Mouse (Mus musculus) CH12.LX (cell line): ENCODE results near the gene Mymk. TPM values are rescaled to one million over a fixed set of nuclear protein-coding genes. Genes with fewer than 3 reads are reported as not detected.

Experiments used
- DNase-seq: peaks from one replicate; pipeline ENCODE4 v3.0.0-alpha.2; 2013; ENCODE audit errors: extremely low read depth
- H3K27ac ChIP-seq: 2 replicates; pipeline ENCODE4 v1.5.1; 2012; ENCODE audit warnings: low read depth, mild to moderate bottlenecking, control low read depth, moderate library complexity; ENCODE audit not compliant: insufficient read depth
- H3K27me3 ChIP-seq: replicated peaks from 2 replicates; pipeline ENCODE3; 2012; ENCODE audit warnings: inconsistent platforms
- H3K36me3 ChIP-seq, 2 experiments: replicated peaks in 1 of 2; 2 replicates each; pipeline versions ENCODE3 to v1.6.1; 2012; ENCODE audit warnings: inconsistent platforms in 1 of 2, low read length in 1 of 2, mild to moderate bottlenecking in 1 of 2, mixed read lengths in 1 of 2, moderate library complexity in 1 of 2; ENCODE audit not compliant: control insufficient read depth in 1 of 2, insufficient read depth in 1 of 2
- H3K4me1 ChIP-seq, 2 experiments: 2 replicates each; pipeline ENCODE4 v1.6.1; 2012; ENCODE audit warnings: inconsistent platforms in 1 of 2, moderate library complexity in 1 of 2; ENCODE audit not compliant: insufficient read depth in 2 of 2, control insufficient read depth in 1 of 2
- H3K4me2 ChIP-seq: 2 replicates; pipeline ENCODE4 v1.6.1; 2012; ENCODE audit warnings: low read depth, mild to moderate bottlenecking, control low read depth; ENCODE audit not compliant: poor library complexity, insufficient read depth, severe bottlenecking
- H3K4me3 ChIP-seq, 3 experiments: fragments of 150-350 bp in 1 of 3; sonication (generic) in 1 of 3; replicated peaks in 1 of 3; 2 replicates each; pipeline versions ENCODE3 to v1.5.1; 2011 to 2012; ENCODE audit warnings: low read depth in 2 of 3, low read length in 2 of 3, mild to moderate bottlenecking in 2 of 3, moderate library complexity in 2 of 3, control low read depth in 1 of 3, improper control_type of control experiment in 1 of 3, inconsistent platforms in 1 of 3, mixed read lengths in 1 of 3; ENCODE audit not compliant: poor library complexity in 1 of 3
- H3K79me2 ChIP-seq: replicated peaks from 2 replicates; pipeline ENCODE4 v1.6.1; 2012; ENCODE audit warnings: mild to moderate bottlenecking, moderate library complexity; ENCODE audit not compliant: control insufficient read depth, poor library complexity, insufficient read depth, severe bottlenecking; ENCODE audit errors: extremely low read depth
- H3K9ac ChIP-seq: 2 replicates; pipeline ENCODE4 v1.6.1; 2012; ENCODE audit warnings: low read depth, mild to moderate bottlenecking, control low read depth, moderate library complexity; ENCODE audit not compliant: insufficient read depth
- H3K9me3 ChIP-seq: replicated peaks from 2 replicates; pipeline ENCODE3; 2012; ENCODE audit warnings: low read length, inconsistent platforms, mixed read lengths
- BHLHE40 ChIP-seq: IDR thresholded peaks from 2 replicates; pipeline ENCODE4 v1.6.1; 2011; ENCODE audit warnings: mild to moderate bottlenecking, low read depth, low read length, improper control_type of control experiment
- CHD1 ChIP-seq: IDR thresholded peaks from 2 replicates; pipeline ENCODE4 v1.6.1; 2012; ENCODE audit warnings: low read depth, low read length, improper control_type of control experiment, inconsistent platforms
- CHD2 ChIP-seq: IDR thresholded peaks from 2 replicates; pipeline ENCODE4 v1.6.1; 2011; ENCODE audit warnings: low read length, improper control_type of control experiment
- CTCF ChIP-seq, 2 experiments: IDR thresholded peaks in 1 of 2; conservative IDR thresholded peaks in 1 of 2; 2 replicates each; pipeline ENCODE4 v1.5.1; 2011 to 2012; ENCODE audit warnings: low read depth in 2 of 2, low read length in 2 of 2, improper control_type of control experiment in 1 of 2, inconsistent platforms in 1 of 2, mild to moderate bottlenecking in 1 of 2, moderate library complexity in 1 of 2
- E2F4 ChIP-seq: IDR thresholded peaks from 2 replicates; pipeline ENCODE4 v1.6.1; 2011; ENCODE audit warnings: low read depth, low read length, improper control_type of control experiment; ENCODE audit not compliant: insufficient replicate concordance
- ELF1 ChIP-seq: IDR thresholded peaks from 2 replicates; pipeline ENCODE4 v1.6.1; 2014; ENCODE audit warnings: low read depth, mild to moderate bottlenecking, inconsistent platforms, low read length, improper control_type of control experiment
- EP300 ChIP-seq: IDR thresholded peaks from 2 replicates; pipeline ENCODE4 v1.6.1; 2011; ENCODE audit warnings: low read length, improper control_type of control experiment
- ETS1 ChIP-seq: conservative IDR thresholded peaks from 2 replicates; pipeline ENCODE4 v1.6.1; 2012; ENCODE audit warnings: low read depth, mild to moderate bottlenecking, inconsistent platforms, low read length, improper control_type of control experiment, moderate library complexity
- GABPA ChIP-seq: IDR thresholded peaks from 2 replicates; pipeline ENCODE4 v1.6.1; 2012; ENCODE audit warnings: low read depth, low read length, improper control_type of control experiment, inconsistent platforms; ENCODE audit not compliant: insufficient replicate concordance
- HCFC1 ChIP-seq: IDR thresholded peaks from 2 replicates; pipeline ENCODE4 v1.6.1; 2012; ENCODE audit warnings: low read depth, mild to moderate bottlenecking, inconsistent platforms, low read length, improper control_type of control experiment
- IRF4 ChIP-seq: IDR thresholded peaks from 2 replicates; pipeline ENCODE4 v1.6.1; 2014; ENCODE audit warnings: low read depth, mild to moderate bottlenecking, inconsistent platforms, low read length, improper control_type of control experiment
- JUN ChIP-seq: IDR thresholded peaks from 2 replicates; pipeline ENCODE4 v1.6.1; 2011; ENCODE audit warnings: low read depth, mild to moderate bottlenecking, low read length, improper control_type of control experiment, moderate library complexity; ENCODE audit not compliant: insufficient read depth
- JUND ChIP-seq: conservative IDR thresholded peaks from 2 replicates; pipeline ENCODE4 v1.6.1; 2011; ENCODE audit warnings: low read depth, low read length, improper control_type of control experiment
- KAT2A ChIP-seq: IDR thresholded peaks from 2 replicates; pipeline ENCODE4 v1.6.1; 2012; ENCODE audit warnings: low read length, improper control_type of control experiment, inconsistent platforms; ENCODE audit not compliant: insufficient replicate concordance
- MAFK ChIP-seq: IDR thresholded peaks from 2 replicates; pipeline ENCODE4 v1.6.1; 2011; ENCODE audit warnings: low read length, improper control_type of control experiment; ENCODE audit not compliant: insufficient replicate concordance
- MAX ChIP-seq: IDR thresholded peaks from 2 replicates; pipeline ENCODE4 v1.6.1; 2011; ENCODE audit warnings: low read length, improper control_type of control experiment
- MAZ ChIP-seq: IDR thresholded peaks from 2 replicates; pipeline ENCODE4 v1.6.1; 2012; ENCODE audit warnings: low read depth, mild to moderate bottlenecking, inconsistent platforms, low read length, improper control_type of control experiment, moderate library complexity
- MEF2A ChIP-seq: IDR thresholded peaks from 2 replicates; pipeline ENCODE4 v1.6.1; 2014; ENCODE audit warnings: low read depth, mild to moderate bottlenecking, inconsistent platforms, low read length, improper control_type of control experiment, borderline replicate concordance
- MXI1 ChIP-seq: IDR thresholded peaks from 2 replicates; pipeline ENCODE4 v1.6.1; 2011; ENCODE audit warnings: mild to moderate bottlenecking, low read depth, low read length, improper control_type of control experiment
- MYC ChIP-seq: IDR thresholded peaks from 2 replicates; pipeline ENCODE4 v1.6.1; 2011; ENCODE audit warnings: low read depth, mild to moderate bottlenecking, improper control_type of control experiment, low read length
- NELFE ChIP-seq: IDR thresholded peaks from 2 replicates; pipeline ENCODE4 v1.6.1; 2011; ENCODE audit warnings: low read depth, low read length, improper control_type of control experiment
- NRF1 ChIP-seq: IDR thresholded peaks from 2 replicates; pipeline ENCODE4 v1.6.1; 2014; ENCODE audit warnings: low read depth, mild to moderate bottlenecking, inconsistent platforms, low read length, improper control_type of control experiment, moderate library complexity
- PAX5 ChIP-seq: IDR thresholded peaks from 2 replicates; pipeline ENCODE4 v1.6.1; 2012; ENCODE audit warnings: low read length, inconsistent platforms, mixed read lengths
- POLR2A ChIP-seq: IDR thresholded peaks from 2 replicates; pipeline ENCODE4 v1.6.1; 2011; ENCODE audit warnings: low read depth, mild to moderate bottlenecking, improper control_type of control experiment, low read length
- POLR2AphosphoS2 ChIP-seq: IDR thresholded peaks from 2 replicates; pipeline ENCODE4 v1.6.1; 2011; ENCODE audit warnings: low read depth, low read length, improper control_type of control experiment
- RAD21 ChIP-seq: IDR thresholded peaks from 2 replicates; pipeline ENCODE4 v1.6.1; 2011; ENCODE audit warnings: low read depth, mild to moderate bottlenecking, low read length, improper control_type of control experiment, moderate library complexity
- RCOR1 ChIP-seq: conservative IDR thresholded peaks from 2 replicates; pipeline ENCODE4 v1.6.1; 2012; ENCODE audit warnings: low read depth, mild to moderate bottlenecking, inconsistent platforms, low read length, improper control_type of control experiment
- SIN3A ChIP-seq: IDR thresholded peaks from 2 replicates; pipeline ENCODE4 v1.6.1; 2012; ENCODE audit warnings: low read length, improper control_type of control experiment, inconsistent platforms
- SMC3 ChIP-seq: IDR thresholded peaks from 2 replicates; pipeline ENCODE4 v1.6.1; 2011; ENCODE audit warnings: low read depth, low read length, improper control_type of control experiment
- TBP ChIP-seq: conservative IDR thresholded peaks from 2 replicates; pipeline ENCODE4 v1.6.1; 2011; ENCODE audit warnings: low read depth, low read length, improper control_type of control experiment
- TCF12 ChIP-seq: IDR thresholded peaks from 2 replicates; pipeline ENCODE4 v1.6.1; 2014; ENCODE audit warnings: low read depth, mild to moderate bottlenecking, inconsistent platforms, low read length, improper control_type of control experiment
- UBTF ChIP-seq: IDR thresholded peaks from 2 replicates; pipeline ENCODE4 v1.6.1; 2012; ENCODE audit warnings: low read depth, mild to moderate bottlenecking, inconsistent platforms, low read length, improper control_type of control experiment, moderate library complexity
- USF1 ChIP-seq: IDR thresholded peaks from 2 replicates; pipeline ENCODE4 v1.6.1; 2014; ENCODE audit warnings: low read depth, mild to moderate bottlenecking, inconsistent platforms, low read length, improper control_type of control experiment
- USF2 ChIP-seq: conservative IDR thresholded peaks from 2 replicates; pipeline ENCODE4 v1.6.1; 2011; ENCODE audit warnings: low read depth, low read length, improper control_type of control experiment
- ZC3H11A ChIP-seq: IDR thresholded peaks from 2 replicates; pipeline ENCODE4 v1.6.1; 2012; ENCODE audit warnings: low read depth, mild to moderate bottlenecking, inconsistent platforms, low read length, improper control_type of control experiment
- ZKSCAN1 ChIP-seq: IDR thresholded peaks from 2 replicates; pipeline ENCODE4 v1.6.1; 2012; ENCODE audit warnings: low read depth, inconsistent platforms, low read length, improper control_type of control experiment, borderline replicate concordance
- ZMIZ1 ChIP-seq: IDR thresholded peaks from 2 replicates; pipeline ENCODE4 v1.6.1; 2012; ENCODE audit warnings: low read depth, mild to moderate bottlenecking, inconsistent platforms, low read length, improper control_type of control experiment
- ZNF384 ChIP-seq: IDR thresholded peaks from 2 replicates; pipeline ENCODE4 v1.6.1; 2012; ENCODE audit warnings: low read depth, low read length, improper control_type of control experiment, inconsistent platforms
- dilution Hi-C: fragments of 300-500 bp; cut with MboI; formaldehyde crosslinking; loops from 2 replicates; pipeline ENCODE4 v1.14.3; 2020; ENCODE audit warnings: low sequenced_read_pairs; ENCODE audit not compliant: extremely low pct_unique_long_range_greater_than_20kb, extremely low pct_ligation_motif_present
- in situ Hi-C: fragments of 300-500 bp; cut with MboI; formaldehyde crosslinking; loops from 3 replicates; pipeline ENCODE4 v1.14.3; 2019; ENCODE audit warnings: low sequenced_read_pairs, low pct_ligation_motif_present, low pct_unique_long_range_greater_than_20kb, mixed read lengths
- polyA plus RNA-seq: library from polyadenylated mRNA; unstranded; fragments of >175 nt; gene quantifications from 2 replicates; pipeline ENCODE4 v1.2.1, GENCODE M21; 2012; ENCODE audit warnings: low read depth; ENCODE audit not compliant: insufficient read length
- total RNA-seq, 2 experiments: library from RNA; depleted of rRNA; stranded (reverse); fragments of 300-350 nt in 1 of 2; fragments of >200 nt in 1 of 2; gene quantifications; 2 replicates each; pipeline ENCODE4 v1.2.3; 2012 to 2014

Mymk gene
- total and polyA plus RNA-seq, 3 experiments: not detected

DNA sequence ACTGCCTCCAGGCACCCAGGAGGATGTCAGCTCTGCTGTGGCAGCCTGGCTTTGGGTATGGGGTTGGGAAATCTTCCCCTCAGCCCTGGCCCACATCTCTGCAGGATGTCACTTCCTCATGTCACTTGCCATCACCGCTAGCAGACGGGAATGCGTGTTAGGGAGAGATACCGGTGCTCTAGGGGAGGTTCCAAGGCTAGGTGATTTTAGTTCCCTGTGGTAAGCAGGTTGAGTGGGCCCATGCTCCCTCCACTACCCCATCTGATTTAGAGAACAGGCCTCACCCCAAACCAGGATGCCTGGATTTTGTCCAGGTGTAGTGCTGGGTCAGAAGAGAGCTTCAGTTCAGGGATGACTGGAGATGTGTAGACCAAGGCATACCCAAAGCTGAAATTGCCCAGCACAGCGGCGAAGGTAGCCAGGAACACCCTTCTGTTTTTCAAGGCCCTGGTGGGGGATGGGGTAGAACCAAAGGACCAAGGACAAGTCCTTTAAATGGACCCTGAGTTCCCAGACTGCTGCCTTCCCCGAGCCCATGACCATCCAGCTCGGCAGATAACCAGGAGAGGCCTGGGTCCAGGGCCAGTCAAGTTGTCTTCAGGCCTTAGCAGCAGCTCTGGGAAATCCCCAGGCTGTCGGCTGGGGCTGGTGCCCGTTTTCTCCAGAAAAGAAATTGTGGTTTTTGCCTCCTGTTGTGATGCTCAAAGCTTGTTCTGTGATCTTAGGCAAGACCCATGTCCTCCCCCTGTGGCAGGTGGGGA lies 44.9 kb downstream of the Mymk start:
- peaks cover 4% of the 10 kb centered on the region; the same call in 1 of the 2 replicates for H3K79me2 ChIP-seq
- no peaks in the 10 kb centered on the region for H3K9me3 ChIP-seq
- peak overlapping the region; percentile 73 for H3K27ac ChIP-seq
- H3K27me3 ChIP-seq: no peaks in the 10 kb centered on the region
- peak overlapping the region; percentile 72 for H3K9ac ChIP-seq
- in situ Hi-C loops: no loop called here
- peak overlapping the region; percentile 53 for H3K4me2 ChIP-seq
- peaks cover 25 to 63% of the 10 kb centered on the region in 2 experiments for H3K4me1 ChIP-seq
- peaks cover 27 to 35% of the 10 kb centered on the region in 2 experiments for H3K36me3 ChIP-seq
- DNase-seq: peak; percentile 34
- H3K4me3 ChIP-seq: peak overlapping the region; percentile 72 to 74 (median 73)
- TF ChIP-seq USF1: no peak
- no peak for TF ChIP-seq E2F4
- TF ChIP-seq UBTF: 0 out of 2 replicates have a peak, but pooled peaks have one; percentile 31
- TF ChIP-seq MEF2A: 0 out of 2 replicates have a peak, but pooled peaks have one; percentile 12
- TF ChIP-seq ZMIZ1: no peak
- no peak for TF ChIP-seq CHD1
- TF ChIP-seq NRF1: no peak
- no peak for TF ChIP-seq CHD2
- no peak for TF ChIP-seq ETS1
- no peak for TF ChIP-seq USF2
- TF ChIP-seq RAD21: no peak
- TF ChIP-seq CTCF (conservative IDR thresholded peaks at IDR 0.05 in 1 of 2, IDR thresholded peaks at IDR 0.05 in 1 of 2; ENCODE audit: low read depth in 2 of 2, low read length in 2 of 2): no peak
- no peak for TF ChIP-seq NELFE
- TF ChIP-seq JUND: no peak
- TF ChIP-seq GABPA: no peak
- no peak for TF ChIP-seq ZNF384
- no peak for TF ChIP-seq PAX5
- TF ChIP-seq JUN: no peak
- no peak for TF ChIP-seq SMC3
- TF ChIP-seq BHLHE40: no peak
- TF ChIP-seq MAX: no peak
- TF ChIP-seq MXI1: peak; percentile 32; the same call in 1 of the 2 replicates
- TF ChIP-seq EP300: no peak
- no peak for TF ChIP-seq IRF4
- TF ChIP-seq POLR2AphosphoS2: no peak
- TF ChIP-seq POLR2A: no peak
- TF ChIP-seq RCOR1: no peak
- 0 out of 2 replicates have a peak, but pooled peaks have one; percentile 7 for TF ChIP-seq TCF12
- no peak for TF ChIP-seq ZKSCAN1
- TF ChIP-seq ELF1: 0 out of 2 replicates have a peak, but pooled peaks have one; percentile 1
- no peak; the same call in 1 of the 2 replicates for TF ChIP-seq HCFC1
- no peak for TF ChIP-seq ZC3H11A
- TF ChIP-seq MAZ: no peak
- no peak for TF ChIP-seq MAFK
- no peak for TF ChIP-seq TBP
- no peak for TF ChIP-seq MYC
- TF ChIP-seq KAT2A: no peak
- peak; percentile 18; the same call in 1 of the 2 replicates for TF ChIP-seq SIN3A
- dilution Hi-C loops: no loop called here
